Mouse (Mus musculus) c-Kit-positive CD71-positive TER-119-negative erythroid progenitor cells, embryonic 14.5 days (primary cell): ENCODE data around the gene Chordc1.
"Not testable (repeated sequence)": the region's sequence is repeated elsewhere in the genome, so short reads cannot be mapped to it uniquely, and the experiment has no call there.

Experiments
- DNase-seq: peaks from one replicate; pipeline ENCODE4 v3.0.0-alpha.2; 2013; ENCODE audit warnings: low read depth

The Chordc1 gene

GRCm38 (mm10) chr9:18291571-18292429 lies at the start of gene Chordc1:
TSS of gene Chordc1 (plus strand) at chr9:18292125.
- peak; percentile 85 for DNase-seq

DNA sequence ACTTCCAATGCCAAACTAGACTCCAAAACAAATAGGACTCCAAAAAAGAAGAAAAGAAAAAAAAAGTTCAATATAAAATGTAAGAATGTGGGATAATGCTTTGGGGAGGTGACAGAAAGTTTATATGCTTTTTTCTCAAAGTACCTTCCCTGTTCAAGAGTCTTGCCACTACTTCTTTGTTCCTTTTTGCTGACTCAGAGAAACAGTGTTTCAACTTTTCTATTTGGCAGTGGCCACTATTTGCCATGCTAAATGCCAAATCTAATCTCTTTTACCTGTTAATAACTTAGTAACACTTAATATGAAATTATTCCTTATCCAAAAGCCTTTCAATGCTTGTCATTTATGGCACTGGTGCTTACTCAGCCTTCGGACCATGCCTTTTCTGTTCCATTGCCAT lies 16.0 kb upstream of the Chordc1 start:
- DNase-seq: no peak

DNA sequence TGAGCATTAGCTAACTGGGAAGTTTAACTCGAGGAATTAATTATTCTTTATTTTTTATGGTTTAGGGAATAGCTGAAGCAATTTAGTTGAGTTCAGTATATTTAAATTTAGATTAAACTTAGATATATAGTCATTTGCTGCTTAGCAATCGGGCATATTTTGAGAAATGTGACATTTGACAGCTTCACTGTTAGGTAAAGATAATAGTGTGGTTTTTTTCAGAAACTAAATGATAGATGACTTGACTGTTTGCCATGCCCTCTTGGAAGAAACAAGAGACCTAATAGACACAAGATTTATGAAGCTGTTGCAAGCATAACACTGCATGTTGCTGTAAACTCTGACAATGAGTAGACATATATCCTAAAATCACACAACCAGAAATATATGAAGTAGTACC lies 15.1 kb upstream of the Chordc1 start:
- DNase-seq: no peak

DNA sequence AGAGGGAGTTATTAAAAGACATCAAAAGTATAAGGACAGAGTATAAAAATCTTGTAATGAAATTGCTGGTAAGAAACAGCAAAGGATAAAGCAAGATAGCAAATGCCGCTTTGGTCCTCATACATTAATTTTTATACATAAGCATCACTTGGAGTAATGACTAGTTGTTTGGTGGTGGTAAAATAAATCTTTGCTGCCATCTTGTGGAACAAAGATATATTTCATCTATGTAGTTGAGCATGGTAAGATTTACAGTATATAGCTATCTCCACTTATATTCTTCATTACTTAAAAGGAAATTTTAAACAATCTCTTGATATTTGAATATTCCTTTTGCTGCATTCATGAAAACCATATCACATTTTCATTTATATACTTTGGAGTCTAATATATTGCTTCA lies 14.4 kb upstream of the Chordc1 start:
- DNase-seq: peak; percentile 10

GRCm38 (mm10) chr9:18278693-18279092 lies 13.2 kb upstream of the Chordc1 start:
- not testable (repeated sequence) for DNase-seq

DNA sequence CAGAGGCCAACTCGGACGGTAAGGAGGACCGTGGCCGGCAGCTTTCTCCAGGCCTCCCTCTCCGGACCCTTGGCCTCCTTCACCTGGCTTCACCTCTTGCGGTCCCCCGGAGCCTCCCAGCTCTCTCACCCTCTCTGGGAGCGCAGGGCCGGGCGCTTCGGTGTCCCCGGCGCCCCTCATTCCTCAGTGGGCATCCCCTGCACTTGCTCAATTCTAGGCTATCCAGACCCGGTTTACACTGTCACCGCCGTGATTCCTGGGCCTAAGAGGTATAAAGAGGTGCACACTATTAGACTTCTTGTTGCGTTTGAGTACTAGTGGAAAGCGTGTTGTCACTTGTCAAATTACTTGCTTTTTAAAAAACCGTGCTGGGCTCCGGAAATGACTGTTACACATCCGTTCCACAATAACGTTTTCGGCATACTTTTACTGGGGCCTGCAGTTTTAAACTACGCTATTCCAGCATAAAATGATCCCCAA lies 558 bp downstream of the Chordc1 start:
- DNase-seq: peak; percentile 10

GRCm38 (mm10) chr9:18293026-18293781 lies 1.3 kb downstream of the Chordc1 start:
- DNase-seq: peak; percentile 14

- DNase-seq: no peak
Observed at GRCm38 (mm10) chr9:18298301-18298700, 6.4 kb downstream of the Chordc1 start.

DNA sequence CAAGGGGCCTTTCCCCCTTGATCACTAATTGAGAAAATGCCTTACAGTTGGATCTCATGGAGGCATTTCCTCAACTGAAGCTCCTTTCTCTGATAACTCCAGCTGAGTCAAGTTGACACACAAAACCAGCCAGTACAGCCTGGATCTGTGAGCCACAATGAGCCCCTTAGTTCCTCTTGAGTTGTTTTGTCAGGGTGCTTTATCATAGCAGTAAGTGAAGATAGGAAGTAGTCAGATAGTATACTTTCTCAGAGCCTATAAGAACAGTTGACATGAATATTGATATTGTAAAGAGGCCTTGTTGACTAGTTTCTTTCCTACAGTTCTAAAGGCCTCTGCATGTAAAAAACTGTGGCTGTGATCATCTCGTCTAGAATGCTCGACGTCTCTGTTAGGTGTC lies 28.1 kb downstream of the Chordc1 start:
- no peak for DNase-seq
